Mouse (Mus musculus) MEL (cell line): ENCODE data around the gene Nme3. TPM values are rescaled to one million over a fixed set of nuclear protein-coding genes. Genes with fewer than 3 reads are reported as not detected.

Experiments
- DNase-seq: peaks from one replicate; pipeline ENCODE4 v3.0.0; 2011; ENCODE audit warnings: low read depth, low spot score
- H3K27ac ChIP-seq: 2 replicates; pipeline ENCODE4 v1.5.1; 2012; ENCODE audit warnings: low read depth, mild to moderate bottlenecking, control low read depth, low read length, moderate library complexity; ENCODE audit not compliant: control insufficient read depth
- H3K27me3 ChIP-seq, 2 experiments: fragments of 150-350 bp in 1 of 2; sonication (generic) in 1 of 2; 2 replicates each; pipeline ENCODE4 v1.6.1; 2012; ENCODE audit warnings: low read length in 2 of 2, mild to moderate bottlenecking in 2 of 2, improper control_type of control experiment in 1 of 2, moderate library complexity in 1 of 2; ENCODE audit not compliant: insufficient read depth in 2 of 2, control insufficient read depth in 1 of 2
- H3K36me3 ChIP-seq, 2 experiments: 2 replicates each; pipeline ENCODE4 v1.6.1; 2012 to 2014; ENCODE audit warnings: low read length in 2 of 2, improper control_type of control experiment in 1 of 2, inconsistent platforms in 1 of 2, mild to moderate bottlenecking in 1 of 2; ENCODE audit not compliant: insufficient read depth in 2 of 2, control insufficient read depth in 1 of 2
- H3K4me1 ChIP-seq, 2 experiments: fragments of 150-350 bp in 1 of 2; sonication (generic) in 1 of 2; 2 replicates each; pipeline ENCODE4 v1.6.1; 2012; ENCODE audit warnings: low read length in 2 of 2, improper control_type of control experiment in 1 of 2, mild to moderate bottlenecking in 1 of 2; ENCODE audit not compliant: insufficient read depth in 2 of 2, control insufficient read depth in 1 of 2
- H3K4me3 ChIP-seq, 2 experiments: fragments of 150-350 bp in 1 of 2; sonication (generic) in 1 of 2; 2 replicates each; pipeline ENCODE4 v1.5.1; 2012; ENCODE audit warnings: low read depth in 2 of 2, low read length in 2 of 2, mild to moderate bottlenecking in 2 of 2, moderate library complexity in 2 of 2, control low read depth in 1 of 2, improper control_type of control experiment in 1 of 2; ENCODE audit not compliant: control insufficient read depth in 1 of 2, insufficient read depth in 1 of 2
- H3K79me2 ChIP-seq: 2 replicates; pipeline ENCODE4 v1.6.1; 2012; ENCODE audit warnings: mild to moderate bottlenecking, low read length, moderate library complexity; ENCODE audit not compliant: control insufficient read depth, poor library complexity, insufficient read depth
- H3K9ac ChIP-seq: 2 replicates; pipeline ENCODE4 v1.6.1; 2012; ENCODE audit warnings: low read depth, mild to moderate bottlenecking, control low read depth, low read length, moderate library complexity; ENCODE audit not compliant: control insufficient read depth, poor library complexity, severe bottlenecking
- H3K9me3 ChIP-seq: fragments of 150-350 bp; sonication (generic); replicated peaks from 2 replicates; pipeline ENCODE4 v1.6.1; 2012; ENCODE audit warnings: mild to moderate bottlenecking, low read length, improper control_type of control experiment, moderate library complexity; ENCODE audit not compliant: insufficient read depth
- BHLHE40 ChIP-seq: IDR thresholded peaks from 2 replicates; pipeline ENCODE4 v1.6.1; 2012; ENCODE audit warnings: low read depth, mild to moderate bottlenecking, inconsistent platforms, low read length, improper control_type of control experiment, borderline replicate concordance
- CHD2 ChIP-seq: IDR thresholded peaks from 2 replicates; pipeline ENCODE4 v1.6.1; 2011; ENCODE audit warnings: low read length, improper control_type of control experiment
- CTCF ChIP-seq, 3 experiments: IDR thresholded peaks in 2 of 3; conservative IDR thresholded peaks in 1 of 3; 2 replicates each; pipeline ENCODE4 v1.5.1; 2011 to 2012; ENCODE audit warnings: low read length in 3 of 3, low read depth in 2 of 3, mild to moderate bottlenecking in 2 of 3, improper control_type of control experiment in 1 of 3, inconsistent platforms in 1 of 3, mixed read lengths in 1 of 3, moderate library complexity in 1 of 3; ENCODE audit not compliant: control insufficient read depth in 1 of 3, insufficient read depth in 1 of 3, poor library complexity in 1 of 3, severe bottlenecking in 1 of 3
- E2F4 ChIP-seq: IDR thresholded peaks from 2 replicates; pipeline ENCODE4 v1.6.1; 2011; ENCODE audit warnings: low read depth, low read length, improper control_type of control experiment, borderline replicate concordance
- ELF1 ChIP-seq: IDR thresholded peaks from 2 replicates; pipeline ENCODE4 v1.6.1; 2014; ENCODE audit warnings: low read depth, mild to moderate bottlenecking, inconsistent platforms, low read length, improper control_type of control experiment, moderate library complexity
- EP300 ChIP-seq, 2 experiments: IDR thresholded peaks; 2 replicates each; pipeline ENCODE4 v1.6.1; 2011; ENCODE audit warnings: improper control_type of control experiment in 2 of 2, low read length in 2 of 2, low read depth in 1 of 2, mild to moderate bottlenecking in 1 of 2
- ETS1 ChIP-seq: IDR thresholded peaks from 2 replicates; pipeline ENCODE4 v1.6.1; 2012; ENCODE audit warnings: low read depth, mild to moderate bottlenecking, inconsistent platforms, low read length, improper control_type of control experiment, moderate library complexity
- GABPA ChIP-seq: IDR thresholded peaks from 2 replicates; pipeline ENCODE4 v1.6.1; 2012; ENCODE audit warnings: low read depth, mild to moderate bottlenecking, inconsistent platforms, low read length, improper control_type of control experiment, moderate library complexity
- GATA1 ChIP-seq: IDR thresholded peaks from 2 replicates; pipeline ENCODE4 v1.6.1; 2011; ENCODE audit warnings: low read depth, low read length, improper control_type of control experiment
- HCFC1 ChIP-seq: IDR thresholded peaks from 2 replicates; pipeline ENCODE4 v1.6.1; 2012; ENCODE audit warnings: low read depth, mild to moderate bottlenecking, inconsistent platforms, low read length, improper control_type of control experiment, moderate library complexity
- JUND ChIP-seq: IDR thresholded peaks from 2 replicates; pipeline ENCODE4 v1.6.1; 2011; ENCODE audit warnings: low read depth, mild to moderate bottlenecking, improper control_type of control experiment, low read length
- MAFK ChIP-seq: IDR thresholded peaks from 2 replicates; pipeline ENCODE4 v1.6.1; 2011; ENCODE audit warnings: low read depth, mild to moderate bottlenecking, low read length, improper control_type of control experiment, borderline replicate concordance
- MAX ChIP-seq: IDR thresholded peaks from 2 replicates; pipeline ENCODE4 v1.6.1; 2011; ENCODE audit warnings: low read length, improper control_type of control experiment
- MAZ ChIP-seq: IDR thresholded peaks from 2 replicates; pipeline ENCODE4 v1.6.1; 2012; ENCODE audit warnings: low read depth, mild to moderate bottlenecking, inconsistent platforms, low read length, improper control_type of control experiment
- MEF2A ChIP-seq: IDR thresholded peaks from 2 replicates; pipeline ENCODE4 v1.6.1; 2014; ENCODE audit warnings: low read depth, mild to moderate bottlenecking, inconsistent platforms, low read length, improper control_type of control experiment; ENCODE audit not compliant: poor library complexity, insufficient replicate concordance, severe bottlenecking; ENCODE audit errors: extremely low read depth
- MYB ChIP-seq: IDR thresholded peaks from 2 replicates; pipeline ENCODE4 v1.6.1; 2011; ENCODE audit warnings: mild to moderate bottlenecking, low read depth, low read length, improper control_type of control experiment
- MYC ChIP-seq: IDR thresholded peaks from 2 replicates; pipeline ENCODE4 v1.6.1; 2011; ENCODE audit warnings: low read depth, mild to moderate bottlenecking, low read length, improper control_type of control experiment, moderate library complexity
- NELFE ChIP-seq: IDR thresholded peaks from 2 replicates; pipeline ENCODE4 v1.6.1; 2011; ENCODE audit warnings: low read depth, low read length, improper control_type of control experiment
- NRF1 ChIP-seq: IDR thresholded peaks from 2 replicates; pipeline ENCODE4 v1.6.1; 2014; ENCODE audit warnings: low read depth, mild to moderate bottlenecking, inconsistent platforms, low read length, improper control_type of control experiment, moderate library complexity; ENCODE audit not compliant: poor library complexity, insufficient read depth, severe bottlenecking
- POLR2A ChIP-seq, 2 experiments: IDR thresholded peaks; 2 replicates each; pipeline ENCODE4 v1.6.1; 2011 to 2012; ENCODE audit warnings: low read length in 2 of 2, mild to moderate bottlenecking in 2 of 2, control low read depth in 1 of 2, improper control_type of control experiment in 1 of 2, low read depth in 1 of 2, moderate library complexity in 1 of 2; ENCODE audit not compliant: control insufficient read depth in 1 of 2, insufficient read depth in 1 of 2, poor library complexity in 1 of 2
- POLR2AphosphoS2 ChIP-seq: IDR thresholded peaks from 2 replicates; pipeline ENCODE4 v1.6.1; 2011; ENCODE audit warnings: low read length, improper control_type of control experiment
- POLR2AphosphoS5 ChIP-seq: IDR thresholded peaks from 2 replicates; pipeline ENCODE4 v1.6.1; 2012; ENCODE audit warnings: low read depth, borderline replicate concordance, mild to moderate bottlenecking, inconsistent platforms, low read length, moderate library complexity, mixed read lengths
- RAD21 ChIP-seq: IDR thresholded peaks from 2 replicates; pipeline ENCODE4 v1.6.1; 2011; ENCODE audit warnings: mild to moderate bottlenecking, low read depth, low read length, improper control_type of control experiment
- RCOR1 ChIP-seq: IDR thresholded peaks from 2 replicates; pipeline ENCODE4 v1.6.1; 2012; ENCODE audit warnings: low read depth, mild to moderate bottlenecking, inconsistent platforms, low read length, improper control_type of control experiment
- SIN3A ChIP-seq: IDR thresholded peaks from 2 replicates; pipeline ENCODE4 v1.6.1; 2012; ENCODE audit warnings: low read length, improper control_type of control experiment, inconsistent platforms
- SMC3 ChIP-seq: IDR thresholded peaks from 2 replicates; pipeline ENCODE4 v1.6.1; 2011; ENCODE audit warnings: low read depth, low read length, improper control_type of control experiment
- TAL1 ChIP-seq: IDR thresholded peaks from 2 replicates; pipeline ENCODE4 v1.6.1; 2012; ENCODE audit warnings: mild to moderate bottlenecking, inconsistent platforms, low read length, moderate library complexity, mixed read lengths
- TBP ChIP-seq: IDR thresholded peaks from 2 replicates; pipeline ENCODE4 v1.8.0; 2011; ENCODE audit warnings: low read depth, low read length, improper control_type of control experiment
- TCF12 ChIP-seq: IDR thresholded peaks from 2 replicates; pipeline ENCODE4 v1.6.1; 2014; ENCODE audit warnings: low read depth, mild to moderate bottlenecking, inconsistent platforms, low read length, improper control_type of control experiment, moderate library complexity
- UBTF ChIP-seq: IDR thresholded peaks from 2 replicates; pipeline ENCODE4 v1.6.1; 2012; ENCODE audit warnings: low read depth, mild to moderate bottlenecking, inconsistent platforms, low read length, improper control_type of control experiment, moderate library complexity, borderline replicate concordance; ENCODE audit not compliant: insufficient read depth
- USF1 ChIP-seq: IDR thresholded peaks from 2 replicates; pipeline ENCODE4 v1.6.1; 2014; ENCODE audit warnings: low read depth, mild to moderate bottlenecking, inconsistent platforms, low read length, improper control_type of control experiment, moderate library complexity
- USF2 ChIP-seq, 2 experiments: IDR thresholded peaks; 2 replicates each; pipeline ENCODE4 v1.6.1; 2011 to 2012; ENCODE audit warnings: improper control_type of control experiment in 2 of 2, low read length in 2 of 2, borderline replicate concordance in 1 of 2, inconsistent platforms in 1 of 2, low read depth in 1 of 2, mild to moderate bottlenecking in 1 of 2; ENCODE audit not compliant: insufficient read depth in 1 of 2
- ZC3H11A ChIP-seq: IDR thresholded peaks from 2 replicates; pipeline ENCODE4 v1.6.1; 2012; ENCODE audit warnings: low read depth, mild to moderate bottlenecking, inconsistent platforms, low read length, improper control_type of control experiment
- ZKSCAN1 ChIP-seq: IDR thresholded peaks from 2 replicates; pipeline ENCODE4 v1.6.1; 2012; ENCODE audit warnings: low read depth, mild to moderate bottlenecking, inconsistent platforms, low read length, improper control_type of control experiment, moderate library complexity
- ZNF384 ChIP-seq: IDR thresholded peaks from 2 replicates; pipeline ENCODE4 v1.6.1; 2012; ENCODE audit warnings: low read depth, mild to moderate bottlenecking, inconsistent platforms, low read length, improper control_type of control experiment
- polyA plus RNA-seq, 2 experiments: library from polyadenylated mRNA; stranded (reverse) in 1 of 2; unstranded in 1 of 2; fragments of >175 nt in 1 of 2; fragments of >200 nt in 1 of 2; gene quantifications; 2 replicates each; pipeline versions ENCODE4 v1.2.1 to v1.2.4; 2012; ENCODE audit warnings: low replicate concordance in 2 of 2, low read depth in 1 of 2; ENCODE audit not compliant: insufficient read length in 2 of 2, insufficient read depth in 1 of 2, missing spikeins in 1 of 2
- total RNA-seq: library from RNA; depleted of rRNA; stranded (reverse); fragments of 300-350 nt; gene quantifications from 2 replicates; pipeline ENCODE4 v1.2.3, GENCODE M21; 2012

Nme3 gene
- total and polyA plus RNA-seq, 3 experiments: 22.1 to 24.4 TPM; not detected in 1

- peak within 1 kb of the TSS; percentile 84 to 88 for H3K4me3 ChIP-seq
- peaks cover 0 to 15% of the 10 kb centered on the region in 2 experiments; a peak in 2 of 4 replicates for H3K4me1 ChIP-seq
- H3K9ac ChIP-seq: peak within 1 kb of the TSS; percentile 78
- no peaks in the 10 kb centered on the region for H3K27me3 ChIP-seq
- H3K79me2 ChIP-seq: peaks cover 3% of the 10 kb centered on the region; the same call in 1 of the 2 replicates
- peak; percentile 99 for DNase-seq
- no peaks in the 10 kb centered on the region for H3K9me3 ChIP-seq
- H3K27ac ChIP-seq: peak within 1 kb of the TSS; percentile 63
- H3K36me3 ChIP-seq: peaks cover 0 to 13% of the 10 kb centered on the region in 2 experiments; a peak in 2 of 4 replicates
- TF ChIP-seq TCF12 (peak; percentile 39; the same call in 1 of the 2 replicates), RCOR1 (no peak), BHLHE40 (no peak; the same call in 1 of the 2 replicates), GATA1 (no peak), ZKSCAN1 (no peak), ZNF384 (no peak), NRF1 (no peak), SIN3A (peak; percentile 73), MAFK (no peak), TAL1 (no peak), ELF1 (0 out of 2 replicates have a peak, but pooled peaks have one; percentile 8), POLR2AphosphoS2 (peak; percentile 81), MYB (no peak), USF2 (IDR thresholded peaks at IDR 0.05; ENCODE audit: borderline replicate concordance in 1 of 2, insufficient read depth in 1 of 2, low read depth in 1 of 2, low read length in 2 of 2) (peak in 1 of 2 experiments; percentile 76; a peak in 3 of 4 replicates), MEF2A (no peak), ETS1 (no peak), JUND (no peak), TBP (peak; percentile 60; the same call in 1 of the 2 replicates), CTCF (IDR thresholded peaks at IDR 0.05 in 2 of 3, conservative IDR thresholded peaks at IDR 0.05 in 1 of 3; ENCODE audit: control insufficient read depth in 1 of 3, insufficient read depth in 1 of 3, low read depth in 2 of 3, low read length in 3 of 3, poor library complexity in 1 of 3, severe bottlenecking in 1 of 3) (no peak), GABPA (no peak), POLR2A (IDR thresholded peaks at IDR 0.05; ENCODE audit: control insufficient read depth in 1 of 2, insufficient read depth in 1 of 2, low read depth in 1 of 2, low read length in 2 of 2, poor library complexity in 1 of 2) (peak; percentile 81 to 91), HCFC1 (peak; percentile 52; the same call in 1 of the 2 replicates), MAX (peak; percentile 42; the same call in 1 of the 2 replicates), E2F4 (no peak), RAD21 (no peak), MAZ (peak; percentile 10), CHD2 (no peak), MYC (0 out of 2 replicates have a peak, but pooled peaks have one; percentile 4), EP300 (IDR thresholded peaks at IDR 0.05; ENCODE audit: low read depth in 1 of 2, low read length in 2 of 2) (no peak), ZC3H11A (no peak), SMC3 (no peak), USF1 (peak; percentile 95), POLR2AphosphoS5 (no peak), UBTF (peak; percentile 67; the same call in 1 of the 2 replicates), NELFE (peak; percentile 86)
Measured at GRCm38 (mm10) chr17:24850065-24850772, 46.1 kb upstream of the Nme3 start, which contains the start of gene Fahd1. TSS of gene Fahd1 (minus strand) at chr17:24850364.
